ENCODE assay signal across 10 mouse cellular contexts in genomic region chr9:31129956-31130355, GRCm38 (mm10). TPM values are rescaled to one million over a fixed set of nuclear protein-coding genes. Genes with fewer than 3 reads are reported as not detected.
A peak's percentile ranks its signal among the peaks of the same experiment; 100 is the strongest.
DNase-seq lines count a peak whose midpoint lies in the region; ATAC-seq lines count a peak whose summit lies in the region.
"Had no signal": no experiment of that assay in that cellular context is flagged by ENCODE, and none has a peak within 500 bp of the region (broad histone marks: within the 10 kb centered on the region; RNA-seq: fewer than 3 reads in every experiment).

No protein-coding gene starts in this region.

- no peaks in the 10 kb centered on the region for H3K36me3 ChIP-seq in hindbrain, embryonic 11.5 days (ENCODE audit: control insufficient read depth, insufficient read depth, low read length)
- H3K36me3 ChIP-seq in hindbrain, embryonic 12.5 days, result no peaks in the 10 kb centered on the region
- no peaks in the 10 kb centered on the region for H3K36me3 ChIP-seq in embryonic facial prominence, embryonic 15.5 days
- H3K36me3 ChIP-seq: midbrain, embryonic 13.5 days had no signal

- no peak overlapping the region for H3K4me2 ChIP-seq in hindbrain, embryonic 11.5 days (replicated peaks; ENCODE audit: low read depth, low read length)
- H3K4me2 ChIP-seq in hindbrain, embryonic 12.5 days (replicated peaks), result no peak overlapping the region
- H3K4me2 ChIP-seq in embryonic facial prominence, embryonic 15.5 days (replicated peaks), result peak overlapping the region; percentile 82

- H3K9ac ChIP-seq in hindbrain, embryonic 11.5 days (ENCODE audit: low read depth, low read length), result no peak overlapping the region
- no peak overlapping the region for H3K9ac ChIP-seq in hindbrain, embryonic 12.5 days
- H3K9ac ChIP-seq in embryonic facial prominence, embryonic 15.5 days, result no peak overlapping the region
- H3K9ac ChIP-seq: midbrain, embryonic 13.5 days had no signal

- H3K27me3 ChIP-seq in hindbrain, embryonic 11.5 days (ENCODE audit: control insufficient read depth, insufficient read depth, low read length), result peaks cover 41% of the 10 kb centered on the region
- peaks cover 61% of the 10 kb centered on the region for H3K27me3 ChIP-seq in hindbrain, embryonic 12.5 days
- H3K27me3 ChIP-seq in embryonic facial prominence, embryonic 15.5 days, result peaks cover 48% of the 10 kb centered on the region

- H3K9me3 ChIP-seq in hindbrain, embryonic 11.5 days (ENCODE audit: control insufficient read depth, low read length), result no peaks in the 10 kb centered on the region
- H3K9me3 ChIP-seq in hindbrain, embryonic 12.5 days (replicated peaks), result no peaks in the 10 kb centered on the region
- H3K9me3 ChIP-seq in embryonic facial prominence, embryonic 15.5 days (replicated peaks), result no peaks in the 10 kb centered on the region
- H3K9me3 ChIP-seq: midbrain, embryonic 13.5 days had no signal

- 58% methylated on average over 8 of the region's 8 CpGs for WGBS in hindbrain, embryonic 11.5 days
- WGBS in hindbrain, embryonic 12.5 days, result 59% methylated on average over 8 of the region's 8 CpGs
- 61% methylated on average over 8 of the region's 8 CpGs for WGBS in embryonic facial prominence, embryonic 15.5 days

- no peak for ATAC-seq in hindbrain, embryonic 11.5 days (ENCODE audit: low FRiP score)
- ATAC-seq in hindbrain, embryonic 12.5 days (ENCODE audit: low FRiP score), result no peak
- ATAC-seq in CD4-positive, CD25-positive, alpha-beta regulatory T cell, adult 4 months, result peak; percentile 73
- no peak for ATAC-seq in embryonic facial prominence, embryonic 15.5 days (ENCODE audit: insufficient number of reproducible peaks, low FRiP score, low TSS enrichment, low read depth)
- ATAC-seq in megakaryocyte, adult 5-6 weeks (ENCODE audit: poor library complexity, severe bottlenecking), result peak; percentile 50

- H3K27ac ChIP-seq in hindbrain, embryonic 11.5 days (ENCODE audit: low read depth, low read length), result no peak overlapping the region
- H3K27ac ChIP-seq in hindbrain, embryonic 12.5 days, result no peak overlapping the region
- no peak overlapping the region for H3K27ac ChIP-seq in embryonic facial prominence, embryonic 15.5 days (replicated peaks)
- H3K27ac ChIP-seq: midbrain, embryonic 13.5 days had no signal

- no peak overlapping the region for H3K4me3 ChIP-seq in hindbrain, embryonic 11.5 days (ENCODE audit: low read depth, low read length)
- H3K4me3 ChIP-seq in hindbrain, embryonic 12.5 days, result no peak overlapping the region
- peak overlapping the region; percentile 51 for H3K4me3 ChIP-seq in embryonic facial prominence, embryonic 15.5 days (replicated peaks)
- H3K4me3 ChIP-seq: erythroblast, embryonic 14.5 days had no signal

- DNase-seq in hindbrain, embryonic 11.5 days (ENCODE audit: low spot score), result peak; percentile 8
- no peak for DNase-seq in gastrocnemius, adult 8-10 months (ENCODE audit: low spot score in 2 of 2)
- no peak for DNase-seq in adrenal gland, postnatal 10 days
- DNase-seq in embryo, embryonic 9.5 days (ENCODE audit: extremely low spot score), result no peak

- peaks cover 12% of the 10 kb centered on the region for H3K4me1 ChIP-seq in hindbrain, embryonic 11.5 days (replicated peaks; ENCODE audit: control insufficient read depth, insufficient read depth, low read length)
- peaks cover 20% of the 10 kb centered on the region for H3K4me1 ChIP-seq in hindbrain, embryonic 12.5 days
- H3K4me1 ChIP-seq in embryonic facial prominence, embryonic 15.5 days, result peaks cover 21% of the 10 kb centered on the region

RNA-seq across cellular contexts. Expression of gene St14, which starts 1.7 kb away (rescaled TPM):
- 2.4 and 3.2 TPM in 2 replicates for polyA plus RNA-seq in hindbrain, embryonic 11.5 days (2014; fragmentation: Nextera tagmentation; extraction: Ambion mirVana)
- polyA plus RNA-seq in hindbrain, embryonic 12.5 days (2016; fragmentation: Nextera tagmentation; extraction: Ambion mirVana), result 3.6 and 7.1 TPM in 2 replicates
- 1 to 10 TPM; 4.1 to 6.1 TPM for polyA plus RNA-seq in CD4-positive, CD25-positive, alpha-beta regulatory T cell, adult 4 months (2017; shearing (Covaris generic))
- polyA plus RNA-seq in embryonic facial prominence, embryonic 15.5 days (2015; fragmentation: Nextera tagmentation; extraction: Ambion mirVana), result 29.7 and 31.7 TPM in 2 replicates
- 1.4 and 4.3 TPM in 2 replicates for total RNA-seq in megakaryocyte, adult 5-6 weeks (2015)
- 3.9 and 5.6 TPM in 2 replicates for total RNA-seq in megakaryocyte, adult 5-6 weeks (2017)
- not detected for total RNA-seq in gastrocnemius, adult 8-10 months (2022)
- under 1 TPM; 0.75 to 0.82 TPM for total RNA-seq in adrenal gland, postnatal 10 days (2021)

Comparison
In these comparisons a context has a peak if more than half of its experiments do, and no peak if none do; other contexts are left out.
1. ATAC-seq: peak in CD4-positive, CD25-positive, alpha-beta regulatory T cell, adult 4 months (single experiment) and megakaryocyte, adult 5-6 weeks (single experiment); none in hindbrain, embryonic 11.5 days (single experiment), hindbrain, embryonic 12.5 days (single experiment) and embryonic facial prominence, embryonic 15.5 days (single experiment).